Mouse (Mus musculus) lung, embryonic 16.5 days (tissue): ENCODE measurements around the gene Uchl1. TPM values are rescaled to one million over a fixed set of nuclear protein-coding genes. Genes with fewer than 3 reads are reported as not detected.

ENCODE experiments used
- ATAC-seq: fragments of 200-750 bp; cut with Nextera tagmentation; 2 replicates; pipeline ENCODE4 v1.8.0; 2017; ENCODE audit warnings: low read depth, mild to moderate bottlenecking, moderate library complexity
- H3K27ac ChIP-seq: fragments of 300-500 bp; sonication (generic); 2 replicates; pipeline ENCODE4 v1.5.1; 2014; ENCODE audit warnings: mild to moderate bottlenecking, control low read depth, low read length
- H3K27me3 ChIP-seq: fragments of 300-500 bp; sonication (generic); 2 replicates; pipeline ENCODE4 v1.6.1; 2014; ENCODE audit warnings: low read depth, low read length, mixed read lengths; ENCODE audit not compliant: control insufficient read depth, insufficient read depth
- H3K36me3 ChIP-seq: fragments of 300-500 bp; sonication (generic); 2 replicates; pipeline ENCODE4 v1.6.1; 2014; ENCODE audit warnings: low read length; ENCODE audit not compliant: control insufficient read depth, insufficient read depth
- H3K4me1 ChIP-seq: fragments of 300-500 bp; sonication (generic); replicated peaks from 2 replicates; pipeline ENCODE4 v1.6.1; 2014; ENCODE audit warnings: low read length, mixed read lengths; ENCODE audit not compliant: control insufficient read depth, insufficient read depth
- H3K4me2 ChIP-seq: fragments of 300-500 bp; sonication (generic); 2 replicates; pipeline ENCODE4 v1.6.1; 2014; ENCODE audit warnings: low read depth, low read length, control low read depth
- H3K4me3 ChIP-seq: fragments of 300-500 bp; sonication (generic); 2 replicates; pipeline ENCODE4 v1.5.1; 2014; ENCODE audit warnings: mild to moderate bottlenecking, low read length, control low read depth
- H3K9ac ChIP-seq: fragments of 300-500 bp; sonication (generic); 2 replicates; pipeline ENCODE4 v1.6.1; 2014; ENCODE audit warnings: low read length, control low read depth
- H3K9me3 ChIP-seq: fragments of 300-500 bp; sonication (generic); 2 replicates; pipeline ENCODE4 v1.6.1; 2016; ENCODE audit warnings: low read length; ENCODE audit not compliant: control insufficient read depth
- WGBS: fragments of 180-500 bp; shearing (Covaris S2); extraction: QIAGEN DNeasy Blood & Tissue Kit; methylation state at CpG from one replicate; pipeline ENCODE4 v1.1.7; 2014; 5-methylcytosine and 5-hydroxymethylcytosine counted together
- polyA plus RNA-seq: library from polyadenylated mRNA; unstranded; fragments of >200 nt; fragmentation: Nextera tagmentation; extraction: Ambion mirVana; gene quantifications from 2 replicates; pipeline ENCODE4 v1.2.1, GENCODE M21; 2015

Gene Uchl1
- 59.2 and 62.0 TPM in 2 replicates for polyA plus RNA-seq

GRCm38 (mm10) chr5:66675983-66676382 is at the start of gene Uchl1:
Gene Uchl1 (plus strand): TSS chr5:66676091.
- Histone ChIP-seq H3K27ac (no peak within 1 kb of the TSS), H3K36me3 (no peaks in the 10 kb centered on the region), H3K9me3 (no peaks in the 10 kb centered on the region), H3K9ac (peak within 1 kb of the TSS; percentile 56), H3K4me1 (peaks cover 12% of the 10 kb centered on the region), H3K4me3 (peak within 1 kb of the TSS; percentile 61), H3K4me2 (peak within 1 kb of the TSS; percentile 99), H3K27me3 (peaks cover 34% of the 10 kb centered on the region)
- ATAC-seq, result peak; percentile 85
- under 1% methylated on average over 20 of the region's 20 CpGs for WGBS

DNA sequence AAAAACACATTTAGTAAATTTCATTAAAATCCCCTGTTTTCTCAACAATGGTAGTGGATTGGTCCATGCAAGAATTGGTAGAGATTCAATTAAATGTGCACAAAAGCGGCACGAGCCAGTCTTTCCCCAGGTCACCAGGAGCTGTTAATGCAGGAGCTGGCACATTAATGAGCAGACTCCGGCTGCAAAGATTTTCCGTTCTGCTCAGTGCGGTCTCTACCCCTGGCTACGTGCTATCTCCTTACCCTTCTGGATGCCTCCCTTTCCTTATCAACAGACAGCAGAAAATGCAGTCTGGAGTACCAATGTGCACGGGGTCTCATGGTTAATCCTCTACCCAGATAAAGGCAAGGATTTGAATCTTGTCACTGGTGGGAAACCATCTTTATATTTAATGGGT is 48.1 kb upstream of the Uchl1 start:
- Histone ChIP-seq H3K4me3 (no peak overlapping the region), H3K4me1 (no peaks in the 10 kb centered on the region), H3K9me3 (no peaks in the 10 kb centered on the region), H3K27ac (no peak overlapping the region), H3K27me3 (no peaks in the 10 kb centered on the region), H3K36me3 (no peaks in the 10 kb centered on the region), H3K4me2 (no peak overlapping the region), H3K9ac (no peak overlapping the region)
- ATAC-seq, result no peak
- 56% methylated on average over 7 of the region's 7 CpGs for WGBS

DNA sequence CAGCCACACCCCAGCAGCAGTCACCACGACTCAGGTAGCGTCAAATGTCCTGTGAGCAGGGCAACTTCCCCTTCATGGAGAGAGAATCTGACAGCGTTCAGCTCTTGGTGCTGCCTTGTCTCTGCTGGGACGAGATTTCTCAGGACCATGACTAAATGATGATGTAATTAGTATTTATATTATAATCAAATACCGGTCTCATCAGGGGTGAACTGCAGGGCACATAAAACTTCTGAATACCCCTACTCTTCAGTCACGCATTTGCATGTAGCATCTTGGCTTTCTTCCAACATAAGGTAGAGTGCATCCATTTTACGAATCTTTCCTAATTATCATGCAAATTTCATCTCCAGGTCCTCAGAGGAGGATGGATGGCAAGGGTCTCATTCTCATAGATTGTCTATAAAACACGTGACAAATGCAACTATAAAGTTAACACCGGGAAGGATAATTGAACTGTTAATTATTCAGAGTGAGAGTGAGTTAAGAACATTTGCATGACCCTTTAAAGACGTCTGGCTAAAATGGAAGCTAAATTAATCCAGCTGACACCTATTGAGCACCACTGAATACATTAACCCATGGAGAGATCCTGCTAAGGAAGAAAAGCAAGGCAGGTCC is 40.3 kb upstream of the Uchl1 start:
- Histone ChIP-seq H3K4me1 (no peaks in the 10 kb centered on the region), H3K36me3 (no peaks in the 10 kb centered on the region), H3K4me2 (no peak overlapping the region), H3K27ac (no peak overlapping the region), H3K9ac (no peak overlapping the region), H3K27me3 (no peaks in the 10 kb centered on the region), H3K4me3 (no peak overlapping the region), H3K9me3 (no peaks in the 10 kb centered on the region)
- 54% methylated on average over 10 of the region's 10 CpGs for WGBS
- no peak for ATAC-seq

DNA sequence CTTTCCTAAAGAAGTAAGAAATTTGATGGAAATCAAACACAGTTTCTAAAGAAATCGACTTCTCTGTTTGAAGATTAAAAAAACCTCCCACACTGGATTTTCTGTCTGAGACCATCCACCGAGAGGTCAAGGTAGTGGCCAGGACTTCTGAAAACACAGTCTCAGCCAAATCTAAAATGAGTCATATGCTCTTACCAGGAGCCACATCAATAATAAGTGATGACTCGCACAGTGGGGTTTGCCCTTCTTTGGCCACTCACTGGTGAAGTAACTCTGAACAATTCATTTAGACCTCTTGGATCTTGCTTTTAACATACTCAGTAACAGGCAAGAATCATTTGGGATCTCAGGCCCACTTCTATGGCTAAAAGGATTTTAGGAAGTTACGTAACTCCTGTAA is 33.7 kb upstream of the Uchl1 start:
- no peaks in the 10 kb centered on the region for H3K9me3 ChIP-seq
- H3K27me3 ChIP-seq, result no peaks in the 10 kb centered on the region

GRCm38 (mm10) chr5:66643260-66643659 is 32.6 kb upstream of the Uchl1 start:
- WGBS, result 79% methylated on average over 5 of the region's 5 CpGs

More for the DNA sequence above, 33.7 kb upstream of the Uchl1 start:
- Histone ChIP-seq H3K36me3 (no peaks in the 10 kb centered on the region), H3K4me2 (no peak overlapping the region), H3K4me1 (no peaks in the 10 kb centered on the region), H3K27ac (no peak overlapping the region), H3K4me3 (no peak overlapping the region), H3K9ac (no peak overlapping the region)
- 90% methylated on average over 4 of the region's 4 CpGs for WGBS
- no peak for ATAC-seq

GRCm38 (mm10) chr5:66647504-66647903 is 28.4 kb upstream of the Uchl1 start:
- Histone ChIP-seq H3K36me3 (no peaks in the 10 kb centered on the region), H3K27me3 (no peaks in the 10 kb centered on the region), H3K9me3 (no peaks in the 10 kb centered on the region), H3K4me2 (no peak overlapping the region), H3K9ac (no peak overlapping the region), H3K4me3 (no peak overlapping the region), H3K4me1 (no peaks in the 10 kb centered on the region; the same call in 1 of the 2 replicates), H3K27ac (no peak overlapping the region)
- 27% methylated on average over 7 of the region's 7 CpGs for WGBS
- ATAC-seq, result no peak

More at GRCm38 (mm10) chr5:66643260-66643659, 32.6 kb upstream of the Uchl1 start:
- no peak for ATAC-seq
- Histone ChIP-seq H3K9me3 (no peaks in the 10 kb centered on the region), H3K4me2 (no peak overlapping the region), H3K27me3 (no peaks in the 10 kb centered on the region), H3K4me1 (no peaks in the 10 kb centered on the region; the same call in 1 of the 2 replicates), H3K9ac (no peak overlapping the region), H3K4me3 (no peak overlapping the region), H3K27ac (no peak overlapping the region), H3K36me3 (no peaks in the 10 kb centered on the region)

DNA sequence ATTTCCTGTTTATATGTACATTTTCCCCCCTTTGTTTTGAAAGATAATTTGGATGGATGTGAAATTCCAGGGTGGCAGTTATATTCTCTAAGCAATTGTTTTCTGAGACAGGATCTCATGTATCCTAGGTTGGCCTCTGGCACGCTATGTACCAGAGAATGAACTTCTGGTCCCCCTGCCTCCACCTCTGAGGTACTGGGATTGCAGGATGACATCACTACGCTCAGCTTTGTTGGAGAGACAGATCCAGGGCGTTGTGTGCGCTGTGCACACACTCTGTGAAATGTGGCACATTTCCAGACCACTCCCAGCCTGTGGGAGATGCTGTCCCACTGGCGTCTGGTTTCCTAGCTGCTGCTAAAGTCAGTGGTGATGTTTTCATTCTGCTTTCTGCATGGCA is 21.7 kb upstream of the Uchl1 start:
- no peaks in the 10 kb centered on the region for H3K36me3 ChIP-seq
- no peak overlapping the region for H3K9ac ChIP-seq
- no peak overlapping the region for H3K4me3 ChIP-seq
- no peaks in the 10 kb centered on the region for H3K27me3 ChIP-seq
- peak; percentile 89 for ATAC-seq
- 11% methylated on average over 5 of the region's 5 CpGs for WGBS
- peak overlapping the region; percentile 60 for H3K27ac ChIP-seq
- H3K9me3 ChIP-seq, result no peaks in the 10 kb centered on the region
- peak overlapping the region; percentile 15; the same call in 1 of the 2 replicates for H3K4me2 ChIP-seq
- peaks cover 7% of the 10 kb centered on the region; the same call in 1 of the 2 replicates for H3K4me1 ChIP-seq

- 1% methylated on average over 18 of the region's 18 CpGs for WGBS
- Histone ChIP-seq H3K36me3 (no peaks in the 10 kb centered on the region), H3K4me3 (peak overlapping the region; percentile 61), H3K27ac (no peak overlapping the region), H3K9me3 (no peaks in the 10 kb centered on the region), H3K9ac (no peak overlapping the region), H3K4me2 (peak overlapping the region; percentile 99), H3K27me3 (peaks cover 34% of the 10 kb centered on the region), H3K4me1 (peaks cover 12% of the 10 kb centered on the region)
- no peak for ATAC-seq
Measured at GRCm38 (mm10) chr5:66675189-66675890, 551 bp upstream of the Uchl1 start.

DNA sequence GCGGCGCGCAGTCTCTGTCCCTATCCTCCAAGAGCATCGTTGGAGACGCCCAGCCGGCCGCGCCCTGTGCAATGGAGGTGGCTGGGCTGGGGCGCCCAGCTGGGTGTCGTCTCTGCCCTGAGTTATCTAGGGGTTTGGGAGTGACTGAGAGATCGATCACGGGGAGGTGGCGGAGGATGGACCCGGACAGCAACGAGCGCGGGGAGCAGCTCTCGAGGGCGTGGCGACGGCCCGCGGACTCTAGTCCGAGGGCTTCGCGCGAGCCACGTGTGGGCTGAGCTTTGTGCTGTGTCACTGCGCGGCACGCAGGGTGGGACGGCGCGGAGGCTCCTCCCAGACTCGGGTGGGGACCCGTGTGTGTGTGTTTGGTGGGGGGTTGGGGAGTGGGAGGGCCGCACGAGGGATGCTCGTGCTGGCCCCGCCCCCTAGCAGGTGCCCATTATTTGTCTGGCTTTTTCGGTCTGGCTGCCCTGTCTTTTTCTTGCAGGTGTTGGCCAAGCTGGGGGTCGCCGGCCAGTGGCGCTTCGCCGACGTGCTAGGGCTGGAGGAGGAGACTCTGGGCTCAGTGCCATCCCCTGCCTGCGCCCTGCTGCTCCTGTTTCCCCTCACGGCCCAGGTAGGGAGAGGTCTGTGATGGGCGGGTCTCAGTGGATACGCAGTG is 696 bp downstream of the Uchl1 start:
- peaks cover 34% of the 10 kb centered on the region for H3K27me3 ChIP-seq
- H3K27ac ChIP-seq, result no peak overlapping the region
- under 1% methylated on average over 51 of the region's 51 CpGs for WGBS
- ATAC-seq, result peak; percentile 75
- H3K4me3 ChIP-seq, result peak overlapping the region; percentile 61
- no peaks in the 10 kb centered on the region for H3K9me3 ChIP-seq
- H3K9ac ChIP-seq, result peak overlapping the region; percentile 56
- H3K4me2 ChIP-seq, result peak overlapping the region; percentile 99
- no peaks in the 10 kb centered on the region for H3K36me3 ChIP-seq
- H3K4me1 ChIP-seq, result peaks cover 12% of the 10 kb centered on the region
